Mouse (Mus musculus): ENCODE measurements at regions not wholly inside any gene's neighbourhood (a gene's known extent, or its start where the extent isn't known, plus 50 kb on each side); places are given as distances from the start of the nearest gene placed in this dataset.

DNA sequence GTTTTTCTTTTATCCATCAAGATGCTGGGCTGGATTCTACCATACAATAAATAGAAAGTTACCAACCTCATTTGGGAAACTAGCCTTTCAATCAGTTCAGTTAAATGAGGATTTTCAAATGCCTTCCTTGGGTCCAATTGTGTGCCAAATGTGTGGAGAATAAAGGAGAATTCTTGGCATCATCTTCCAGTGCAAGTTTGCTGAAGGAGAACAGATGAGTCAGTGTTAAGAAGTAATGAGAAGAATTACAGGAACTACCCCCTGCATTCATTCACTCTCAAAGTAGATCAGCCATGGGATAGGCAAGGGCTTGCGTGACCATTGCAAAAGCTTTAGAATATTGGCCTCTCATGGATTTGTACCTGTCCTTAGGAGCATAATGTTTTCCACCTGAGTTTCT, 193.4 kb upstream of the Man1a start:
- no peak overlapping the region for H3K4me3 ChIP-seq (ENCODE audit: low read depth, low read length)
- H3K27ac ChIP-seq (ENCODE audit: low read length): no peak overlapping the region
- no peaks in the 10 kb centered on the region for H3K27me3 ChIP-seq (ENCODE audit: control insufficient read depth, insufficient read depth, low read length)
- no peak for ATAC-seq (ENCODE audit: insufficient number of reproducible peaks, insufficient read depth, low FRiP score, low read depth)
- no peaks in the 10 kb centered on the region for H3K36me3 ChIP-seq (ENCODE audit: control insufficient read depth, insufficient read depth, low read length)
- no peaks in the 10 kb centered on the region for H3K4me1 ChIP-seq (ENCODE audit: control insufficient read depth, insufficient read depth, low read length)
- no peaks in the 10 kb centered on the region for H3K9me3 ChIP-seq (ENCODE audit: control insufficient read depth, low read depth, low read length)
- H3K4me2 ChIP-seq (replicated peaks; ENCODE audit: low read depth, low read length): no peak overlapping the region
- no peak overlapping the region for H3K9ac ChIP-seq (replicated peaks; ENCODE audit: low read depth, low read length)
- WGBS: 93% methylated on average over 1 of the region's 1 CpGs

DNA sequence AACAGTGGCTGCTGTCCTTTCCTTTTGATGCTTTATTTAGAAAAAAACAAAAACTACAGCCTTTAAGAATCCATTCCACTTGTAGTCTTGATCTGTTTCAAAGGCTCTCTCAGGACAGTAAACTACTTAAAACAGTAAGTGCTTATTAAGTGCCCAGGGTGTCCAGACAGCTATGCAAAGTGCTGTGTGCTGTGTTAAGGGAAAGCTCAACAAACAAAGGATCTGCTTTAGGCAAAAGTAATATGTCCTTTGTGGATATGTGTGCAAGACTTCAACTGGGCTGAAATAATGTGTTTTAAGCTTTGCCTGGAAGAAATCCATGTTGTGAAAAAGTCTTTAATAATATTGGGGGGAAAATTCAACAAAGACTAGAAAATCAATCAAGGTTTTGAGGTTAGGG, 192.9 kb upstream of the Man1a start:
- H3K27me3 ChIP-seq (ENCODE audit: control insufficient read depth, insufficient read depth, low read length): no peaks in the 10 kb centered on the region
- H3K9me3 ChIP-seq (ENCODE audit: control insufficient read depth, low read depth, low read length): no peaks in the 10 kb centered on the region
- H3K36me3 ChIP-seq (ENCODE audit: control insufficient read depth, insufficient read depth, low read length): no peaks in the 10 kb centered on the region
- no peak overlapping the region for H3K9ac ChIP-seq (replicated peaks; ENCODE audit: low read depth, low read length)
- no peak overlapping the region for H3K4me2 ChIP-seq (replicated peaks; ENCODE audit: low read depth, low read length)
- no peak overlapping the region for H3K27ac ChIP-seq (ENCODE audit: low read length)
- no peak overlapping the region for H3K4me3 ChIP-seq (ENCODE audit: low read depth, low read length)
- no peak for ATAC-seq (ENCODE audit: insufficient number of reproducible peaks, insufficient read depth, low FRiP score, low read depth)
- H3K4me1 ChIP-seq (ENCODE audit: control insufficient read depth, insufficient read depth, low read length): no peaks in the 10 kb centered on the region

DNA sequence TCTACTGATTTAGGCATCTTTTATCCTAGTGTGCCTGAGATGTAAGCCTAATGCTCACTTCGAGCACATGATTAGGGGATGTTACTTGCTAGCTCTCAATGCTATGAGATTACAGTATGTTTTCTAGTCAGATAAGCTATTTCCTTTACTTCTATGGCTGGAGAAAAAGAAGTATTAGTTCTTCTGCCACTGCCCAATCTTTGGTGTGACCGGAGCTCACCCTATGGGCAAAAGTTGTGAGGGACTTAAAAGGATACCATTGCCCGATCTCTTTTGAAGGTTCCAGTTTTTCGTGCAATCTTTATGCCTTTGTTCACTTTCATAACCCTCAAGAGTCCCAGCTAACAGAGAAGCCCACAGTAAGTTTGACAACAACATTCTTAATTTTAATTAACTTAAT, 190.2 kb upstream of the Man1a start:
- Histone ChIP-seq H3K9ac (replicated peaks; ENCODE audit: low read depth, low read length) (no peak overlapping the region), H3K36me3 (ENCODE audit: control insufficient read depth, insufficient read depth, low read length) (no peaks in the 10 kb centered on the region), H3K4me1 (ENCODE audit: control insufficient read depth, insufficient read depth, low read length) (no peaks in the 10 kb centered on the region), H3K4me2 (replicated peaks; ENCODE audit: low read depth, low read length) (no peak overlapping the region), H3K27ac (ENCODE audit: low read length) (peak overlapping the region; percentile 58; the same call in 1 of the 2 replicates), H3K27me3 (ENCODE audit: control insufficient read depth, insufficient read depth, low read length) (no peaks in the 10 kb centered on the region), H3K4me3 (ENCODE audit: low read depth, low read length) (no peak overlapping the region), H3K9me3 (ENCODE audit: control insufficient read depth, low read depth, low read length) (no peaks in the 10 kb centered on the region)
- no peak for ATAC-seq (ENCODE audit: insufficient number of reproducible peaks, insufficient read depth, low FRiP score, low read depth)
- 81% methylated on average over 4 of the region's 4 CpGs for WGBS

DNA sequence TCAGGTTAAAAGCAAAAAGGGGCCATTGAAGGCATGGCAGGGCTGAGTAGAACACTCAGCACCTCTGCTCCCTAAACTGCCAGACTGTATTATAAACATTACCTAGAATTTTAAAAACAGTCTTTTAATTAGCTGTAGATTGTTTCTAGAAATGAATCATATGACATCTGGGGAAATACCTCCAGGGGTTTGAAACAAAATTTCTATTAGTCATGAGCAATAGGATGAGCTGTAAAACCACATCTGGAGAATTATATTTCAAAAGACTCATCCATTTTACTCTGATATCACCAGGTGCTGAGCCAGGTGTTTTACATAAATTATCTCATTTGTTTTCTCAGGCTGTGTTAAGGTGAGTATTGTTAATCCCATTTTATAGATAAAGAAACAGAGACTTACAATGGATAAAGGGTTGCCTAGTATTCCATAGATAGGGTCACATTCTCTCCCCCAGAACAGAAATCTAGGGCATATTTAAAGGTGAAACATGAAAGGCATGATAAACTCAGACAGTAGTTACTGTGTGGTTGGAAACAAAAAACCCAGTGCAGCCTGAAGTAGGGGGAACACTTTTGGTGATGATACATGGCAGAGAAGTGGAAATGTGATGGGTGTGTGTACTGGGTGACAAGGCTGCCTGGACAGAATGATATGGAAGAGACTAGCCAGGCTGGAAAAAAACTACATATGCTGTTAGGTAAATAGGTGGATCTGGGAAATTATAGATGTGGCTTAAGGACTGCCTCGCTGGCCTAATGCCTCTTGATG, 178.6 kb upstream of the Man1a start:
- no peak for ATAC-seq (ENCODE audit: insufficient number of reproducible peaks, insufficient read depth, low FRiP score, low read depth)
- WGBS: 31% methylated on average over 1 of the region's 1 CpGs
- no peak overlapping the region for H3K27ac ChIP-seq (ENCODE audit: low read length)
- no peak overlapping the region for H3K4me2 ChIP-seq (replicated peaks; ENCODE audit: low read depth, low read length)
- no peaks in the 10 kb centered on the region for H3K27me3 ChIP-seq (ENCODE audit: control insufficient read depth, insufficient read depth, low read length)
- H3K9me3 ChIP-seq (ENCODE audit: control insufficient read depth, low read depth, low read length): no peaks in the 10 kb centered on the region
- no peak overlapping the region for H3K4me3 ChIP-seq (ENCODE audit: low read depth, low read length)
- no peaks in the 10 kb centered on the region for H3K36me3 ChIP-seq (ENCODE audit: control insufficient read depth, insufficient read depth, low read length)
- H3K9ac ChIP-seq (replicated peaks; ENCODE audit: low read depth, low read length): no peak overlapping the region
- H3K4me1 ChIP-seq (ENCODE audit: control insufficient read depth, insufficient read depth, low read length): no peaks in the 10 kb centered on the region

DNA sequence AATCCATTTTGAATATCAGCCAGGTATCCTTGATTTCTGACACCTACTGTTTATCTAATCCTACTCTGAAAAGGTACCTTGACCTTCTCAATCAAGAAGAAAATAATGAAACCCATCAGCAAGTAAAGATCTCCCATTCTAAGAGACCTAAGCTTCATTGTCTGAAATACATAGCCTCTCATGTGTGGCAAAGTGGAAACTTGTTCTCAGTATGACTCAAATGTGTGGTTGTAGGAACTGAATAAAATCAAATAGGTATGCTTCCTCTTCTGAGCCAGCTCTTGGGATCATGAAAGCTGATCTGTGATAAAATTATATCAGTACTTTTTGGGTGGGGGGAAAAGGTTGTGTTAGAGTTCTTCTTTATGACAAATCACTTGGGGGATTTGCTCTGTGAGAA, 168.6 kb upstream of the Man1a start:
- Histone ChIP-seq H3K36me3 (ENCODE audit: control insufficient read depth, insufficient read depth, low read length) (no peaks in the 10 kb centered on the region), H3K9ac (replicated peaks; ENCODE audit: low read depth, low read length) (no peak overlapping the region), H3K4me2 (replicated peaks; ENCODE audit: low read depth, low read length) (no peak overlapping the region), H3K9me3 (ENCODE audit: control insufficient read depth, low read depth, low read length) (no peaks in the 10 kb centered on the region), H3K27me3 (ENCODE audit: control insufficient read depth, insufficient read depth, low read length) (no peaks in the 10 kb centered on the region), H3K4me3 (ENCODE audit: low read depth, low read length) (no peak overlapping the region), H3K4me1 (ENCODE audit: control insufficient read depth, insufficient read depth, low read length) (no peaks in the 10 kb centered on the region), H3K27ac (ENCODE audit: low read length) (no peak overlapping the region)
- no peak for ATAC-seq (ENCODE audit: insufficient number of reproducible peaks, insufficient read depth, low FRiP score, low read depth)

DNA sequence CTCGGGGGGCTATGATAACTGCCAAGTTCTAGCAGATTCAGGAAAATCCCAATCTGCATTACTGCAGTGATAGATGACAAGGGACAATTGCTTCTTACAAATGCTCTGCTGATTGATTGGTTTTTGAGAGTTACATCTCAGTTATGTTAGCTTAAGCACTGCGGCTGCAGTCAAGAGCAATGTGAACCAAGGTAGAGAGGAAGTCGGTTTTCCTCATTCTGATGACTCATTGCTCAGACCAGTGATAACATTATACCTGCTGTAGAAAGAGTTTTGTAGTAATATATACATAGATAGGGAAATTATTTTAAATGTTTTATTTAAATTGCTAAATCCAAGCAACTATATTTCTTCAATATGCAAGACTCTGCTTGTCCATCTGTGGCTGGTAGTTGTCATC, 126.0 kb upstream of the Man1a start:
- Histone ChIP-seq H3K9ac (replicated peaks; ENCODE audit: low read depth, low read length) (no peak overlapping the region), H3K36me3 (ENCODE audit: control insufficient read depth, insufficient read depth, low read length) (no peaks in the 10 kb centered on the region), H3K4me2 (replicated peaks; ENCODE audit: low read depth, low read length) (no peak overlapping the region), H3K4me1 (ENCODE audit: control insufficient read depth, insufficient read depth, low read length) (no peaks in the 10 kb centered on the region), H3K4me3 (ENCODE audit: low read depth, low read length) (no peak overlapping the region), H3K27me3 (ENCODE audit: control insufficient read depth, insufficient read depth, low read length) (no peaks in the 10 kb centered on the region), H3K9me3 (ENCODE audit: control insufficient read depth, low read depth, low read length) (no peaks in the 10 kb centered on the region), H3K27ac (ENCODE audit: low read length) (no peak overlapping the region)
- 48% methylated on average over 3 of the region's 3 CpGs for WGBS
- ATAC-seq (ENCODE audit: insufficient number of reproducible peaks, insufficient read depth, low FRiP score, low read depth): no peak

DNA sequence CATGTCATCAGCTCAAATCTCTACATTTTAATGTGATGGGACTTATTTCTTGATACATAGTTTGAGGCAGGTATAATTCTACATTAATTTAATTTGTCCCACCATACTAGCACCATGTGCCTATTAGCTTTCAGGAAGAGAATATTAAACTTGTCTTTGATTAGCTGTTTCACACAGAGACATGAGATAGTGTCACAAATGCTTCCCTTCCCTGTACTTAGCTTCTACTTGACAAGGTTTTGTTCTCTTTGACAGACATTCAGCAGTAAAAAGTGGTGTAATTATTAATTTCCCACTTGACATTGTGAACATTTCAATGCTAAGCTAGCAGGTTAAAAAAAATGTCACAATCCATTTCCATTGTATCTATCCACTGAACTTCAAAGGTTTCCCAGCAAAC, 125.3 kb upstream of the Man1a start:
- H3K36me3 ChIP-seq (ENCODE audit: control insufficient read depth, insufficient read depth, low read length): no peaks in the 10 kb centered on the region
- H3K9me3 ChIP-seq (ENCODE audit: control insufficient read depth, low read depth, low read length): no peaks in the 10 kb centered on the region
- ATAC-seq (ENCODE audit: insufficient number of reproducible peaks, insufficient read depth, low FRiP score, low read depth): no peak
- H3K27me3 ChIP-seq (ENCODE audit: control insufficient read depth, insufficient read depth, low read length): no peaks in the 10 kb centered on the region
- H3K27ac ChIP-seq (ENCODE audit: low read length): no peak overlapping the region
- H3K4me1 ChIP-seq (ENCODE audit: control insufficient read depth, insufficient read depth, low read length): no peaks in the 10 kb centered on the region
- no peak overlapping the region for H3K4me3 ChIP-seq (ENCODE audit: low read depth, low read length)
- H3K4me2 ChIP-seq (replicated peaks; ENCODE audit: low read depth, low read length): no peak overlapping the region
- H3K9ac ChIP-seq (replicated peaks; ENCODE audit: low read depth, low read length): no peak overlapping the region

DNA sequence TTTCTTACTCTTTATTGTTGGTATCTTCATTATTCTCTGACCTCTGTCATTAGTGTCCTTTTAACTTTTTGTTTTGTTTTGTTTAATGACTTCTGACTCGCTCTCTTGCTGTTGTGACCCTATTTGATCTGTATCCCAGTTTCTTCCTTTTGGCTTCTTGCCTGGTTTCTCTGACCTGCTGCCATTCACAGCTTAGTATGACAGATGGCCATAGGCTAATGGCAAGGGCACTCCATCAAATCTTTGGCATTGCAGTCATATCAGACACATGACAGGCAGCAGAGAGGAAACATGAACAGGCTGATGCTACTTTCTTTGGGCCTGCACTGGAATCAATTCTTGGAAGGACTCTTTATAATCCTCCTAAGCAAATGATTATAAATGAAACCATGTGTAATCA, 106.3 kb upstream of the Man1a start:
- no peak overlapping the region for H3K4me2 ChIP-seq (replicated peaks; ENCODE audit: low read depth, low read length)
- 56% methylated on average over 1 of the region's 1 CpGs for WGBS
- H3K4me3 ChIP-seq (ENCODE audit: low read depth, low read length): no peak overlapping the region
- no peaks in the 10 kb centered on the region for H3K36me3 ChIP-seq (ENCODE audit: control insufficient read depth, insufficient read depth, low read length)
- no peaks in the 10 kb centered on the region for H3K27me3 ChIP-seq (ENCODE audit: control insufficient read depth, insufficient read depth, low read length)
- no peaks in the 10 kb centered on the region for H3K9me3 ChIP-seq (ENCODE audit: control insufficient read depth, low read depth, low read length)
- H3K9ac ChIP-seq (replicated peaks; ENCODE audit: low read depth, low read length): no peak overlapping the region
- ATAC-seq (ENCODE audit: insufficient number of reproducible peaks, insufficient read depth, low FRiP score, low read depth): no peak
- no peak overlapping the region for H3K27ac ChIP-seq (ENCODE audit: low read length)
- no peaks in the 10 kb centered on the region for H3K4me1 ChIP-seq (ENCODE audit: control insufficient read depth, insufficient read depth, low read length)

DNA sequence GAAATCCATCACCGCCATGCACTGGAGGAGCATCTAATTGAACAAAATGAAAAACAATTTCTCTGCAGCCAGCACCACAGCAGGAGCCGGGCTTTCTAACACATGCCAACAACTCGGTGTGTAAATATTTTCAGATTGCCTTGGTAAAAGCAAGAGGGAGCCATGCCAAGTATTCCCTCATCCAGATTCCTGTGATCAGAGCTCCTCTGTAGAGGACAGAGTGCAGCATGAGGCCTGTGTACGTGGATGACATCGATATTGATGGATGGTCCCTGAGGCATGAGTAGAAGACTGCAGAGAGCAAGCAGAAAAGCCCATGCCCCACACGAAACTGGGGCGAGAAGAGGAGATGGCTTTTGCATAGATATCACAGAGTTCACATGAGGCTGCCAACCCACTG, 92.9 kb upstream of the Man1a start:
- H3K4me1 ChIP-seq (ENCODE audit: control insufficient read depth, insufficient read depth, low read length): no peaks in the 10 kb centered on the region
- WGBS: 43% methylated on average over 7 of the region's 7 CpGs
- H3K9me3 ChIP-seq (ENCODE audit: control insufficient read depth, low read depth, low read length): no peaks in the 10 kb centered on the region
- ATAC-seq (ENCODE audit: insufficient number of reproducible peaks, insufficient read depth, low FRiP score, low read depth): no peak
- no peaks in the 10 kb centered on the region for H3K27me3 ChIP-seq (ENCODE audit: control insufficient read depth, insufficient read depth, low read length)
- H3K9ac ChIP-seq (replicated peaks; ENCODE audit: low read depth, low read length): no peak overlapping the region
- H3K4me2 ChIP-seq (replicated peaks; ENCODE audit: low read depth, low read length): no peak overlapping the region
- H3K27ac ChIP-seq (ENCODE audit: low read length): no peak overlapping the region
- H3K4me3 ChIP-seq (ENCODE audit: low read depth, low read length): no peak overlapping the region
- H3K36me3 ChIP-seq (ENCODE audit: control insufficient read depth, insufficient read depth, low read length): no peaks in the 10 kb centered on the region

All from stomach, embryonic 14.5 days (tissue).